Mouse (Mus musculus) ovary, postnatal 10 days (tissue): ENCODE measurements at regions not wholly inside any gene's neighbourhood (a gene's known extent, or its start where the extent isn't known, plus 50 kb on each side); places are given as distances from the start of the nearest gene placed in this dataset.

Experiments used
- DNase-seq: peaks from one replicate; pipeline ENCODE4 v3.0.0; 2022; ENCODE audit warnings: low spot score

DNA sequence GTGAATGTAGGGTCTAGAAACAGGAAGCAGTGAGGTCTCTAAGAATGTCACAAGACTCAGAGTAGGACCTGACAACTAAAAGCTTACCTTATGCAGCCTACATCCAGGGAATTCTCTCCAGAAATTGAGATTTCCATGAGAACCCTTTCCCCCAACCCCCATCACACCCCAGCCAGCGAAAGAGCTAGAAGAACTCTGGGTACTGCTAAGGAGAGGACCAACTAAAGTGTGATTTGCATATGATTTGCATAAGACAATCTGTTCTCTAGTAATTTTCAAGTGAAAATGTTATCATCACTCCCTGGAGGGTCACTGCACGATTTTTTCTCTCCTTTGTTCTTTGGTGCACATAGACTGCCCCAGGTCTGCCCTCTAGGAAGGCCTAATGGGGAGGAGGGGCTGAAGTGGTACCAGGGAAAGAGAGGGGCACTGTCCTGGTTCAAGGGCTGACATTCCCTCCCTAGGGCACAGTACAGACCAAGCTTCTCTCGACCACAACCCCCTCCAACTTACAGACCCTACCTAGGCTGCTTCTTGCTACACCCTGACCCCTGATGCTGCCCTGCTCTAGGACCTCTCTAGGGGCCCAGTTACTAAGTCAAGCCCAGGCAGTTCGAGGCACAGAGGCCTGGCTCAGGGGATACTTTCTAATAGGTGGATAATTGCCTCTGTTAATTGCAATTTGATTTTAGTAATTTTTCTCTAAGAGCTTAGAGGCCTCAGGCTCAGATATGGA, 77.4 kb upstream of the Pja1 start:
- no peak for DNase-seq

DNA sequence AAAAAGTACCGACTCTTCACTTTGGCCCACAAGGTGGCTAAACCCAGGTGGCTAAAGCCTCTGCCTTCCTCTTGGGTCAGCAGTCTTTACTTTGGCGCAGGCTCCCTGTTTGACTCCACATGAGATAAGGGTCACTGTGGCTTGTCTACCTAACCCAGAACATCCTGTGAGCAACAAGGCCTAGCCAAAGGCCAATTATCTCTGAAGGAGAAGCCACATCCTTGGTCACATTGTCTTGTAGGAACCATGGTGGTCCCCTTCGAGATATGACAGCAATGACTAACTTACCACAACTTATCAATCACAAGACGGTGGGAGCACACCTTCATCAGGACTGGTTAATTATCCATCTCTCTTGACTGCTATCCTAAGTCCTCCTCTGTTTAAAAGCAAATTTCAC, 73.3 kb upstream of the Pja1 start:
- no peak for DNase-seq

DNA sequence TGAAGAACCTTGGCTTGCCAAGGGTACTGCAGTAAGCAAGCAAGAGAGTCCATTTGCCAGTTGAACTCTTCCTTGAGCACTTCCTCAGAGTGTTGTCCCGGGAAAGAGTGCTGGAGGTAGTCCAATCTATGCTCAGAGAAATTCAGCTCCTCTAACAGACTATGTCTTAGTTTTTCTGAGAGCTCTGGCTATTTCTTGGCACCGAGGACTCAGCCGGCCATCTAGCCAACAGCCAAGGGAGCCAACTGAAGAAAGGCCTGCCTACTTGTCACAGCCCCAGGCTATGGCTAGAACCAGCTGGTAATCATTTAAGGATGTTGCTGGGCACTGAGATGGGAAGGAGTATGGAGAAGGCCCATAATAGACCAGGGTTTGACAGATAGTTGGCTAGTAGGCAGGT, 70.8 kb upstream of the Pja1 start:
- DNase-seq = no peak

DNA sequence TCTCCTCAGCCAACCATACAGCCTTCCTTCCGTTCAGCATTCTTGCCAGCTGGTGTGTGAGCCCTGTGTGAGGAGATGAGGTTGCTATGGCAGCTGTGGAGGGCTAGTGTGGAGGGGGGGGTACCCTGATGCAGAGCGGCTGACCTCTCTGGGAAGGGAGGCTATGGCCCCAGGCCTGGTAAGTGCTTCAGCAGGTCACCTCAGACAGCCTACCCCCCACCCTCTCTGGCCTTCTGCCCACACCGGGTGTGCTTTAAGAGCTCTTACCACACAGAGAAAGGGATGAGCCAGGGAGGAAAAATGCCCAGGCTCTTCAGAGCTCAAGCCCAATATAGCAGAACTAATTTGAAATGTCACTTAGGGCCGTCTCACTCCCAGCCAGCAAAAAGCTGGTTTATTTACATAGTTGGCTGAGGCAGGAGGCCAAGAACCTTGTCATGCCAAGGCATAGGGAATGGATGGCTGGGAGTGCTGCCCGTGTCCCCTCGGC, 69.1 kb upstream of the Pja1 start:
- DNase-seq = no peak

DNA sequence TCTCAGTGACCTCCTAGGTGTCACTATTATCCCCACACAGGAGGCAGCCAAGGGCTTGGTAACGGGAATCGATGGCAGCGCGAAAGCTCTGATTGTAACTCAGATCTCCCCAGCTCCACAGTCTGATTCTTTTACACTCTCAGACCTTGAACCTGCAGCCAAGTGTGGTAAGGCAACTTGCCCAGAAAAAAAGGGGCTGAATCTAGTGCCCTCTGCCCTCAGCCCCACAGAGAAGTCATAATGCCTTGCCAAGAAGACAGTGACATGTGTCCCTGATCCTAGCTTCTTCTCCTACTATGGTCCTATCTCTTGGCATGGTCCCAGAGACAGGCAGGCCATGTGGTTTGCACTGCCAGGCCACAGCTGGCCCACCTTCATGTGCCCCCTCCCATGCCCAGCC, 68.6 kb upstream of the Pja1 start:
- DNase-seq = no peak

DNA sequence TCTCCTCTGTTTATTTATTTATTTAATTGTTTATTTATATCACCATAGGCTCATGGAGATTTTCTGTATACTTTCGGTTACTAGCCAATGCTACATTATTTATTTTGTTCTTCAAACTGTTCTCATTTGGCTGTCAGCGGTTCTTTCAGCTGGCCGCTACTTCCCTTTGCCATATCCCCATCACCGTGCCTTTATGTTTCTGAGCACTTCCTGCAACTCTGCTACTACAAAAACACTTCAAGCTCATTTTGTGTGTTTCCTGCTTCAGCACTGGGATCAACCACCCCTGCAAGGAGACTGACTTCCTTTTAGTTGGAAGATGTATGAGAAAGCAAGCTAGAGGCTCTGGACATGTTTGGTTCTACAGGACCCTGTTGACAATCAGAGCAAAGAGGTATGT, 66.7 kb upstream of the Pja1 start:
- DNase-seq = no peak

DNA sequence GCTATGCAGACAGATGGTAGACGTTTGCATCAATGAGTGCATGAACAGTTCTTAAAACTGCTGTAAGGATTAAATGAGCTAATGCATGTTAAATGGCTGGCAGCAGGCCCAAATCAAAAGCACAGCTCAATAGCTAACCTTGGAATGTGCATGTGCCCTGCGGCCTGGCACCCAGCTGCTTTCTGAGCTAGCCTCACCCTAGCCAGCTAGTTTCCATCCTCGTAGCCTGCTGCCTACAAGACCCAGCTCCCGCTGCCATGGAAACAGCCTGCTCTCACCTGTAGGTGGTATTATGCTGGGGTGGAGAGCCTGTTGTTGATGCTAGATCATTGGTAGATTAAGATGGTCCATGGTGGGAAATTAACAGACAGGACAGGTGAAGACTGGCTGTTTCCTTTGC, 63.8 kb upstream of the Pja1 start:
- no peak for DNase-seq

DNA sequence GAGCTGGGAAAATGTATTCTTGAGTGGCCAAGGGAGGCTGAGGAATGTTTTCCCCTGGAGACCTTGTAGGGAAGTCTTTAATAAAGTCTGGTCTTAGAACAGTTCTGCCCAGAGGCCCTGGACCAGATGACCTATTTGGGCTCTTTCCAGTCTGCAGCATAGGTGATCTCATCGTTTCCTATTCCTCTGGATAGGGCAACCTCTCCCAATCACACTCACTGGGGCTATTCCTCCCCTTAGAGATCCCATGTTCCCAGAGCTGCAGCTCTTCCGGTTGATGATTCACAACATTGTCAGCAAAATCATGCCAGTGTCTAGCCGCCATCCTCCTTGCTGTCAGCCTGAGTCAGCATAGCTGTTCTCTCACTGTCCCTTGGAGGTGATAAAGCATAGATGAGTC, 60.1 kb upstream of the Pja1 start:
- DNase-seq = no peak

DNA sequence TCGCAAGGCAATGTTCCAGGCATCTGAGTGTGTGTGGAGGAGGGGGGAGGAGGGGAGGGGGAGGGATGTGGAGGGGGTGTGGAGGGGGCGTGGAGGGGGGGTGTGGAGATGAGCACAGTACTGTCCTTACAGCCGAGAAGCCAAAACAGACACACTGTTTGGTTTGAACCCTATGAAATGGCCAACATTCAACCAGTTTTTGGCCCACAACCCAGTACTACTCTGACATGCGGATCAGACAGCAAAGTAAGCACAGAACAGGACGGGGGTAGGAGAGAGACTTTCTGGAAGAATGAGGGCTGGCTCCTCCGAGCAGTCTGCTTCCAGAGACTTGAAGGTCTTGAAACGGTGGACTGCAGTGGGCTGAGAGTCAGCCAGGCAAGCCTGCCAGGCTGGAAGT, 59.4 kb upstream of the Pja1 start:
- no peak for DNase-seq

DNA sequence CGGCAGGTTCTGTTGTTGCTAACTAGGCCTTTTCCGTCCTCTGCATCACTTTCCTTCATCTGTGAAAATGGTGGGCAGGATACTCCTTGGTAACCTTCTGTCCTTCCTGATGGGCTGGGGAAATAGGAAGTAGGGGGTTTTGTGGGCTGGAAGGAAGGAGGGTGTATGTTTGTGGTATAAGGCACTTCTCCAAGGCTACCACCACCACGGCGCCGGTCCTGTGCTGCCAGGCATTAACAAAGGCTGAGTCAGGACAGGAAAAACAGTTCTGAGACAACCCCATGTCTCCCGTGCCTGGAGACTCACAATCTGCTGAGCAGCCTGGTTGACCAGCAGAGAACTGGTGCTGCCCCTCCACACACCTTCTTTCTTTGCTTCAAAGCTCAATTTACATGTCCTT, 52.2 kb upstream of the Pja1 start:
- no peak for DNase-seq

DNA sequence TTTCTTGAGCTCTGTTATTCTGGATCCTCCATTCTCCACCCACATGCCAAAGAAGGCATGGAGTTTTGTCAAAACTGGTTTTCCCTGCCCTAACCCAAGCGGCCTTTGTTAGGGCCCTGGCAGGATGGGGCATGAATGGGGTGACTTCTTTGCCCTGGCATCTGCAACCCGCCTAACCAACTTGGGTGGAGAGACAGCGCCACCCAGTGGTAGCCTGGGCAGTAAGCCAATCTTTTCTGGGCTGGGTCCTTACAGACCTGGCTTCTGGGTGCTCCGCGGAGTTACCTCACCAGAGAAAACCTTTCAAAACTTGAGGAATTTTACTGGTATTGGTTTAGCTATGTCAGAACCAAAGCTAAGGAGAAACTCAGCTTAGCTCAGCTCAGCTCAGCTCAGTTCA, 51.8 kb upstream of the Pja1 start:
- DNase-seq = peak; percentile 59

DNA sequence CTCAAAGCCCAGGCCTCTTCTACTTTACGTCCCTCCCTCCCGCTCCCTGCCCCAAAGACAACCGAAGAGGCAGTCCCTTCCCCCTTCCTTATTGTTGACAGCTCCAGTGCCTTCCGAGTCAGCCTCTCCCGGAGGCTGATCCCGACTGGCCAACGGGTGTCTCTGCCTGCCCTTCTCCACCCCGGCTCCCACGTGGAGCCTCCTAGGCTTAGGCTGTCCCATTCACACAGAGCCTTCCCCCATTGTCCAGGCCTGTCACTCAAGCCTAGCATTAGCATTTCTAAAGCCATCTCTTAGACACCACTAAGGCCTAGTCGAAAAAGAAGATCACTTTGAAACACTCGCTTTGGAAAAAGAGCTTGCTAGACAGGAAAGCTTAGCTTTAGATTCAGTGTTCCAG, 51.2 kb upstream of the Pja1 start:
- DNase-seq = no peak

DNA sequence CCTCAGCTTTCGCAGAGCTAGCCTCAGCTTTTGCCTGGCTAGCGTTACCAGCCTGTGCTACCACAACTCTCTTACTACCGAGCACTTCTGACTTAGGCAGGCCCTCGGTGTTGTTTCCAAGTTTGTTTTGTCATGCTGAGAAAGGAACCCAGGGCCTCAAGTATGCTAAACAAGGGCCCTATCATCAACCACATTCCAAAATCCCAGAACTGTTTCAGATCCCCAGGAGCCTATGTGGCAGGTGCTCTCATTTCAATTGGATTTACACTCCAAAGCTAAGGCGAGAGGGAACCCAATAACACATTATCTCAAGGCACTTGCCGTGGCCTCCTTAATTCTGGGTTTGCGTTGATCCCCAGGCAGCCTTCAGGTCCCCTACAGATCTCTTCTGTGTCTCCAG, 50.8 kb upstream of the Pja1 start:
- DNase-seq = no peak
